Mouse (Mus musculus) erythroblast, embryonic 14.5 days (primary cell): Measurements from ENCODE around the gene Atxn1l.

Experiments
- GATA1 ChIP-seq: IDR thresholded peaks from 2 replicates; pipeline ENCODE4 v1.6.1; 2012; ENCODE audit warnings: low read length, inconsistent platforms, mixed read lengths
- TAL1 ChIP-seq: IDR thresholded peaks from 3 replicates; pipeline ENCODE4 v1.6.1; 2012; ENCODE audit warnings: low read length, inconsistent platforms, mixed read lengths

GRCm38 (mm10) chr8:109760221-109760620 lies 22.7 kb upstream of the Atxn1l start:
- no peak for TF ChIP-seq GATA1
- no peak for TF ChIP-seq TAL1
